ENCODE assay signal across 9 mouse cellular contexts in the genomic region with DNA sequence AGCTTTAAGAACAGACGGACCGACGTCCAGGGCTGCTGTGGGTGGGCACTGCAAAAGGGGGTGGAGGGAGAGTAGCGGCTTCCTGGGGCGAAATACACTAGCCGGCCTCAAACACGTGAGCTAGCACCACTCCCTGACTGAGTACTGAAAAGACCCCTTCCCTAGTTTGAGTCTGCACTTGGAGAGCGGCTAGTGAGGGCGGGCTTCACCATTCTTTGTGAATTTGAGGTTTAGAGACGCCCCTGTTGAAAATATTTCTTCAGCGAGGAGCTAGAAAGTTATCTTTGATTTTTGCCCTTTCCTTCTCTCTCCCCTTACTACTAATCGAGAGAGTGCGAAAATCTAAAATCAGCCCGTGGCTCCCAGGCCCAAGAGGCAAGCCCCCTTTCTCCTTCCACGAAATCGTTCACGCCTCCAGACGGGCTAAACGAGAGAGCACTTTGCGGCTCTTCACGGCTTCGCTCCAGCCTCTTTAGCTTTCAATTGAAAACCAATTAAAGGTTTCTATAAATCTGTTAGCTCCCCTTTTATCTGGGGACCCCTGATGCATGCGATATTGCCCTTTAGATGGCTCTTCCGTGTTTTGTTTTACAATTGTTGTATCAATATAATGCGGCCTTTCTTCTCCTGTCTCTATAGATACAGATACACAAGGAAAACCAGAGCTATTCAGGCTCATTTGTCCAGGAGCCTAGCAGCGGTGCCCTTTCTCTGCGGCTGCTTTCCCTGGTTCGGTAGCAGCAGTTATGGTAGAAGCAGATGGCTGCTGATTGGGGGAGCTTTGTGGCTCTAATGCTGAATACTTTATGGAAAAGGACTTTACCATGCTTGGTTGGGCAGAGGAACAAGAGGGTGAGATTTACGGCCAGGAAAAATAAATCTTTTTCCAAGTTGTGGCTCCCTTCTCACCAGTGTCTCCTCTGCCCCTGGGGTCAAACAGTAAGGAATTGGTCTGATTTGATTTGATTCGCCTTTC. TPM values are rescaled to one million over a fixed set of nuclear protein-coding genes. Genes with fewer than 3 reads are reported as not detected.
DNase-seq lines count a peak whose midpoint lies in the region; ATAC-seq lines count a peak whose summit lies in the region.
"Had no signal": no experiment of that assay in that cellular context is flagged by ENCODE, and none has a peak within 500 bp of the region (broad histone marks: within the 10 kb centered on the region; RNA-seq: fewer than 3 reads in every experiment).

No protein-coding gene starts in this region.

- peaks cover 88% of the 10 kb centered on the region for H3K27me3 ChIP-seq in intestine, embryonic 14.5 days (replicated peaks; ENCODE audit: control insufficient read depth, insufficient read depth, low read length)
- H3K27me3 ChIP-seq in intestine, embryonic 16.5 days (replicated peaks; ENCODE audit: control insufficient read depth, insufficient read depth, low read length): peaks cover 74% of the 10 kb centered on the region
- peaks cover 93% of the 10 kb centered on the region for H3K27me3 ChIP-seq in hindbrain, embryonic 13.5 days

- H3K9me3 ChIP-seq in intestine, embryonic 14.5 days (ENCODE audit: control insufficient read depth, low read length): no peaks in the 10 kb centered on the region
- H3K9me3 ChIP-seq in intestine, embryonic 16.5 days (ENCODE audit: control insufficient read depth, low read length): no peaks in the 10 kb centered on the region
- no peaks in the 10 kb centered on the region for H3K9me3 ChIP-seq in hindbrain, embryonic 13.5 days

- 4% methylated on average over 30 of the region's 30 CpGs for WGBS in intestine, embryonic 14.5 days
- WGBS in intestine, embryonic 16.5 days: 5% methylated on average over 30 of the region's 30 CpGs
- WGBS in hindbrain, embryonic 13.5 days: 1% methylated on average over 30 of the region's 30 CpGs

- H3K4me2 ChIP-seq in intestine, embryonic 14.5 days (ENCODE audit: low read length): peak overlapping the region; percentile 59; the same call in 1 of the 2 replicates
- no peak overlapping the region for H3K4me2 ChIP-seq in intestine, embryonic 16.5 days (ENCODE audit: low read depth, low read length)
- H3K4me2 ChIP-seq in hindbrain, embryonic 13.5 days: peak overlapping the region; percentile 63

- H3K27ac ChIP-seq in intestine, embryonic 14.5 days (ENCODE audit: low read depth): no peak overlapping the region
- H3K27ac ChIP-seq in intestine, embryonic 16.5 days (ENCODE audit: low read length): no peak overlapping the region
- peak overlapping the region; percentile 35 for H3K27ac ChIP-seq in hindbrain, embryonic 13.5 days

- ATAC-seq in intestine, embryonic 14.5 days (replicated peaks; ENCODE audit: low FRiP score, low TSS enrichment, low read depth): no peak
- ATAC-seq in intestine, embryonic 16.5 days: no peak
- ATAC-seq in hindbrain, embryonic 13.5 days (ENCODE audit: low FRiP score): no peak
- ATAC-seq in cerebellum, adult (ENCODE audit: insufficient number of reproducible peaks, low FRiP score, low TSS enrichment): no peak

- H3K36me3 ChIP-seq in intestine, embryonic 14.5 days (ENCODE audit: control insufficient read depth, insufficient read depth, low read length): no peaks in the 10 kb centered on the region
- H3K36me3 ChIP-seq in intestine, embryonic 16.5 days (ENCODE audit: control insufficient read depth, insufficient read depth, low read length): no peaks in the 10 kb centered on the region
- no peaks in the 10 kb centered on the region for H3K36me3 ChIP-seq in hindbrain, embryonic 13.5 days
- H3K36me3 ChIP-seq: G1E had no signal

- no peak overlapping the region for H3K9ac ChIP-seq in intestine, embryonic 14.5 days (ENCODE audit: low read length)
- H3K9ac ChIP-seq in intestine, embryonic 16.5 days (ENCODE audit: low read depth, low read length): no peak overlapping the region
- peak overlapping the region; percentile 39 for H3K9ac ChIP-seq in hindbrain, embryonic 13.5 days

- peaks cover 18% of the 10 kb centered on the region; the same call in 1 of the 2 replicates for H3K4me1 ChIP-seq in intestine, embryonic 14.5 days (replicated peaks; ENCODE audit: control insufficient read depth, insufficient read depth, low read length)
- peaks cover 10% of the 10 kb centered on the region for H3K4me1 ChIP-seq in intestine, embryonic 16.5 days (ENCODE audit: control insufficient read depth, insufficient read depth, low read length)
- H3K4me1 ChIP-seq in hindbrain, embryonic 13.5 days (replicated peaks): peaks cover 56% of the 10 kb centered on the region

- peak; percentile 70 for DNase-seq in intestine, embryonic 14.5 days (ENCODE audit: low spot score)
- DNase-seq in embryo, embryonic 10.5 days (ENCODE audit: low spot score): peak; percentile 81
- DNase-seq in neural tube, embryonic 10.5 days (ENCODE audit: extremely low spot score, low spot score): peak; percentile 62
- no peak for DNase-seq in adipocyte (ENCODE audit: low spot score)
- no peak for DNase-seq in urinary bladder, postnatal 4 days (ENCODE audit: low spot score in 2 of 2)

- no peak overlapping the region; the same call in 1 of the 2 replicates for H3K4me3 ChIP-seq in intestine, embryonic 14.5 days (ENCODE audit: low read depth, low read length)
- H3K4me3 ChIP-seq in intestine, embryonic 16.5 days (ENCODE audit: low read length): no peak overlapping the region
- H3K4me3 ChIP-seq in hindbrain, embryonic 13.5 days: peak overlapping the region; percentile 52

RNA-seq across cellular contexts. Expression of gene Prdm8, which starts 2.7 kb away (rescaled TPM):
- 0.19 and 0.22 TPM in 2 replicates for polyA plus RNA-seq in intestine, embryonic 14.5 days (2014; fragmentation: Nextera tagmentation; extraction: Ambion mirVana)
- polyA plus RNA-seq in intestine, embryonic 16.5 days (2015; fragmentation: Nextera tagmentation; extraction: Ambion mirVana): 0.04 and 0.05 TPM in 2 replicates
- 2.4 and 2.5 TPM in 2 replicates for polyA plus RNA-seq in hindbrain, embryonic 13.5 days (2015; fragmentation: Nextera tagmentation; extraction: Ambion mirVana)
- polyA plus RNA-seq: G1E had no signal

Comparison
In these comparisons a context has a peak if more than half of its experiments do, and no peak if none do; other contexts are left out.
1. DNase-seq: peak in intestine, embryonic 14.5 days (single experiment), embryo, embryonic 10.5 days (single experiment) and neural tube, embryonic 10.5 days (single experiment); none in adipocyte (single experiment) and urinary bladder, postnatal 4 days (0 of 2).